Mouse (Mus musculus) limb, embryonic 10.5 days (tissue): ENCODE data around the gene Hyls1. TPM values are rescaled to one million over a fixed set of nuclear protein-coding genes. Genes with fewer than 3 reads are reported as not detected.

ENCODE experiments used
- DNase-seq: peaks from one replicate; pipeline ENCODE4 v3.0.0-alpha.2; 2017; ENCODE audit warnings: low spot score
- H3K27ac ChIP-seq: fragments of 300-500 bp; sonication (generic); 2 replicates; pipeline ENCODE4 v1.5.1; 2016; ENCODE audit warnings: mild to moderate bottlenecking
- H3K27me3 ChIP-seq: fragments of 300-500 bp; sonication (generic); 2 replicates; pipeline ENCODE4 v1.6.1; 2016; ENCODE audit warnings: low read depth, mild to moderate bottlenecking; ENCODE audit not compliant: poor library complexity, severe bottlenecking
- H3K36me3 ChIP-seq: fragments of 300-500 bp; sonication (generic); 2 replicates; pipeline ENCODE4 v1.6.1; 2016; ENCODE audit warnings: mild to moderate bottlenecking, moderate library complexity
- H3K4me1 ChIP-seq: fragments of 300-500 bp; sonication (generic); 2 replicates; pipeline ENCODE4 v1.6.1; 2016
- H3K4me3 ChIP-seq: fragments of 300-500 bp; sonication (generic); 2 replicates; pipeline ENCODE4 v1.5.1; 2016; ENCODE audit warnings: mild to moderate bottlenecking, moderate library complexity
- H3K9me3 ChIP-seq: fragments of 300-500 bp; sonication (generic); replicated peaks from 2 replicates; pipeline ENCODE4 v1.6.1; 2016; ENCODE audit warnings: mild to moderate bottlenecking
- WGBS: fragments of 180-500 bp; shearing (Covaris S2); methylation state at CpG from one replicate; pipeline ENCODE4 v1.1.7; 2016; 5-methylcytosine and 5-hydroxymethylcytosine counted together
- polyA plus RNA-seq: library from polyadenylated mRNA; unstranded; fragments of >200 nt; fragmentation: Nextera tagmentation; extraction: Ambion mirVana; gene quantifications from 2 replicates; pipeline ENCODE4 v1.2.1, GENCODE M21; 2016

Hyls1 gene
- polyA plus RNA-seq, 1 experiment from 2014 or later: 22.4 TPM

GRCm38 (mm10) chr9:35561076-35561475 lies 9.1 kb downstream of the Hyls1 start:
- Histone ChIP-seq H3K27ac (no peak overlapping the region), H3K4me3 (no peak overlapping the region), H3K4me1 (peaks cover 19% of the 10 kb centered on the region), H3K9me3 (no peaks in the 10 kb centered on the region), H3K27me3 (peaks cover 11% of the 10 kb centered on the region; the same call in 1 of the 2 replicates), H3K36me3 (peaks cover 51% of the 10 kb centered on the region)
- WGBS: 94% methylated on average over 11 of the region's 11 CpGs
- no peak for DNase-seq

- peak overlapping the region; percentile 74 for H3K4me3 ChIP-seq
- H3K27ac ChIP-seq: peak overlapping the region; percentile 89
- H3K9me3 ChIP-seq: no peaks in the 10 kb centered on the region
- H3K36me3 ChIP-seq: peaks cover 33% of the 10 kb centered on the region
- DNase-seq: peak; percentile 91
- peaks cover 19% of the 10 kb centered on the region for H3K4me1 ChIP-seq
- 2% methylated on average over 31 of the region's 31 CpGs for WGBS
- peaks cover 11% of the 10 kb centered on the region; the same call in 1 of the 2 replicates for H3K27me3 ChIP-seq
These were observed 10.9 kb downstream of the Hyls1 start for GRCm38 (mm10) chr9:35559009-35559890.

- H3K36me3 ChIP-seq: peaks cover 26% of the 10 kb centered on the region
- peak within 1 kb of the TSS; percentile 74 for H3K4me3 ChIP-seq
- DNase-seq: peak; percentile 80
- H3K4me1 ChIP-seq: peaks cover 19% of the 10 kb centered on the region
- H3K9me3 ChIP-seq: no peaks in the 10 kb centered on the region
- WGBS: 1% methylated on average over 59 of the region's 59 CpGs
- H3K27ac ChIP-seq: peak within 1 kb of the TSS; percentile 89
- H3K27me3 ChIP-seq: peaks cover 11% of the 10 kb centered on the region; the same call in 1 of the 2 replicates
These were observed 11.8 kb downstream of the Hyls1 start, which contains the start of the genes Ddx25 and Pus3 for GRCm38 (mm10) chr9:35558257-35559008. Gene Ddx25, minus strand, starts transcription at chr9:35558528. Gene Pus3, plus strand, starts transcription at chr9:35558595.

GRCm38 (mm10) chr9:35556494-35557102 lies 13.6 kb downstream of the Hyls1 start:
- Histone ChIP-seq H3K36me3 (peaks cover 8% of the 10 kb centered on the region), H3K4me3 (no peak overlapping the region), H3K27me3 (peaks cover 11% of the 10 kb centered on the region; the same call in 1 of the 2 replicates), H3K9me3 (no peaks in the 10 kb centered on the region), H3K27ac (no peak overlapping the region), H3K4me1 (peaks cover 19% of the 10 kb centered on the region)
- WGBS: 59% methylated on average over 12 of the region's 12 CpGs
- DNase-seq: no peak

- Histone ChIP-seq H3K4me3 (no peak overlapping the region), H3K27ac (no peak overlapping the region), H3K4me1 (no peaks in the 10 kb centered on the region; the same call in 1 of the 2 replicates), H3K36me3 (no peaks in the 10 kb centered on the region), H3K27me3 (no peaks in the 10 kb centered on the region), H3K9me3 (no peaks in the 10 kb centered on the region)
- DNase-seq: no peak
- 89% methylated on average over 9 of the region's 9 CpGs for WGBS
These were observed 21.7 kb downstream of the Hyls1 start for GRCm38 (mm10) chr9:35548455-35548854.

GRCm38 (mm10) chr9:35546745-35547144 lies 23.5 kb downstream of the Hyls1 start:
- DNase-seq: no peak
- Histone ChIP-seq H3K36me3 (no peaks in the 10 kb centered on the region), H3K9me3 (no peaks in the 10 kb centered on the region), H3K27me3 (no peaks in the 10 kb centered on the region), H3K4me1 (no peaks in the 10 kb centered on the region; the same call in 1 of the 2 replicates), H3K27ac (no peak overlapping the region), H3K4me3 (no peak overlapping the region)
- WGBS: 88% methylated on average over 9 of the region's 9 CpGs

- 75% methylated on average over 12 of the region's 12 CpGs for WGBS
- Histone ChIP-seq H3K4me3 (no peak overlapping the region), H3K4me1 (no peaks in the 10 kb centered on the region; the same call in 1 of the 2 replicates), H3K27me3 (no peaks in the 10 kb centered on the region), H3K9me3 (no peaks in the 10 kb centered on the region), H3K27ac (no peak overlapping the region), H3K36me3 (no peaks in the 10 kb centered on the region)
- DNase-seq: peak; percentile 26
These were observed 24.5 kb downstream of the Hyls1 start for GRCm38 (mm10) chr9:35545704-35546103.

GRCm38 (mm10) chr9:35544666-35545065 lies 25.5 kb downstream of the Hyls1 start:
- no peaks in the 10 kb centered on the region for H3K27me3 ChIP-seq
- H3K4me3 ChIP-seq: no peak overlapping the region
- WGBS: 71% methylated on average over 2 of the region's 2 CpGs
- no peaks in the 10 kb centered on the region; the same call in 1 of the 2 replicates for H3K4me1 ChIP-seq
- H3K27ac ChIP-seq: no peak overlapping the region
- no peak for DNase-seq
- no peaks in the 10 kb centered on the region for H3K9me3 ChIP-seq
- H3K36me3 ChIP-seq: no peaks in the 10 kb centered on the region

GRCm38 (mm10) chr9:35543099-35543860 lies 26.9 kb downstream of the Hyls1 start:
- no peaks in the 10 kb centered on the region for H3K27me3 ChIP-seq
- no peaks in the 10 kb centered on the region for H3K36me3 ChIP-seq
- H3K27ac ChIP-seq: no peak overlapping the region
- 87% methylated on average over 14 of the region's 14 CpGs for WGBS
- H3K4me3 ChIP-seq: no peak overlapping the region
- H3K9me3 ChIP-seq: no peaks in the 10 kb centered on the region
- peaks cover 2% of the 10 kb centered on the region for H3K4me1 ChIP-seq
- no peak for DNase-seq

GRCm38 (mm10) chr9:35541941-35542340 lies 28.3 kb downstream of the Hyls1 start:
- Histone ChIP-seq H3K27ac (no peak overlapping the region), H3K9me3 (no peaks in the 10 kb centered on the region), H3K4me3 (no peak overlapping the region), H3K36me3 (no peaks in the 10 kb centered on the region), H3K4me1 (peaks cover 10% of the 10 kb centered on the region), H3K27me3 (no peaks in the 10 kb centered on the region)
- 74% methylated on average over 6 of the region's 6 CpGs for WGBS
- peak; percentile 7 for DNase-seq

- peak; percentile 93 for DNase-seq
- 12% methylated on average over 6 of the region's 6 CpGs for WGBS
- Histone ChIP-seq H3K27ac (no peak overlapping the region), H3K4me1 (peaks cover 10% of the 10 kb centered on the region), H3K27me3 (no peaks in the 10 kb centered on the region), H3K9me3 (no peaks in the 10 kb centered on the region), H3K36me3 (no peaks in the 10 kb centered on the region), H3K4me3 (no peak overlapping the region)
These were observed 28.7 kb downstream of the Hyls1 start for GRCm38 (mm10) chr9:35541488-35541887.

GRCm38 (mm10) chr9:35541024-35541423 lies 29.2 kb downstream of the Hyls1 start:
- 91% methylated on average over 5 of the region's 5 CpGs for WGBS
- no peaks in the 10 kb centered on the region for H3K9me3 ChIP-seq
- H3K4me3 ChIP-seq: no peak overlapping the region
- H3K27me3 ChIP-seq: no peaks in the 10 kb centered on the region
- H3K36me3 ChIP-seq: no peaks in the 10 kb centered on the region
- H3K4me1 ChIP-seq: peaks cover 10% of the 10 kb centered on the region
- no peak overlapping the region for H3K27ac ChIP-seq
- DNase-seq: peak; percentile 29
